26 mouse cellular contexts compared by ENCODE assay signal in genomic region chr6:94071676-94072075, GRCm38 (mm10).
"Had no signal": no experiment of that assay in that cellular context is flagged by ENCODE, and none has a peak within 500 bp of the region (broad histone marks: within the 10 kb centered on the region; RNA-seq: fewer than 3 reads in every experiment).

No protein-coding gene starts in this region.

- H3K27me3 ChIP-seq: heart, embryonic 13.5 days; heart, embryonic 15.5 days; hindbrain, embryonic 13.5 days; hindbrain, embryonic 15.5 days; kidney, embryonic 15.5 days; limb, embryonic 12.5 days had no signal

- H3K27ac ChIP-seq: heart, adult 2 months; heart, embryonic 13.5 days; heart, embryonic 15.5 days; hindbrain, embryonic 13.5 days; hindbrain, embryonic 15.5 days; hindbrain, postnatal 0 days; kidney, embryonic 15.5 days; kidney, postnatal 0 days; limb, embryonic 10.5 days; limb, embryonic 12.5 days had no signal

- ATAC-seq: hindbrain, postnatal 0 days; intestine, embryonic 16.5 days had no signal

- H3K4me3 ChIP-seq: heart, adult 2 months; heart, embryonic 13.5 days; heart, embryonic 15.5 days; hindbrain, embryonic 13.5 days; hindbrain, embryonic 15.5 days; kidney, embryonic 15.5 days; left cerebral cortex, adult 2 months; limb, embryonic 10.5 days; limb, embryonic 12.5 days had no signal

- H3K9ac ChIP-seq: heart, embryonic 13.5 days; heart, embryonic 15.5 days; hindbrain, embryonic 13.5 days; hindbrain, embryonic 15.5 days; kidney, embryonic 15.5 days; limb, embryonic 12.5 days had no signal

- H3K9me3 ChIP-seq: heart, embryonic 13.5 days; heart, embryonic 15.5 days; hindbrain, embryonic 13.5 days; hindbrain, embryonic 15.5 days; kidney, embryonic 15.5 days; limb, embryonic 10.5 days; limb, embryonic 12.5 days had no signal

- DNase-seq: gastrocnemius, postnatal 14 days; gastrocnemius, postnatal 36 days; heart, adult 2 months; heart, postnatal 14 days; heart, postnatal 36 days; kidney, adult 11 months; kidney, adult 2 months; kidney, adult 9 months; kidney, postnatal 14 days; kidney, postnatal 36 days; layer of hippocampus, adult 9-11 months; layer of hippocampus, postnatal 36 days; liver had no signal

- H3K4me2 ChIP-seq: heart, embryonic 11.5 days; heart, embryonic 13.5 days; heart, embryonic 15.5 days; hindbrain, embryonic 13.5 days; hindbrain, embryonic 15.5 days; kidney, embryonic 15.5 days; limb, embryonic 12.5 days; liver, embryonic 11.5 days had no signal

- H3K4me1 ChIP-seq: hindbrain, embryonic 15.5 days had no signal

- H3K36me3 ChIP-seq: heart, embryonic 13.5 days; heart, embryonic 15.5 days; hindbrain, embryonic 13.5 days; hindbrain, embryonic 15.5 days; kidney, embryonic 15.5 days; limb, embryonic 10.5 days; limb, embryonic 12.5 days had no signal
